Mouse (Mus musculus) B cell, adult (primary cell): Measurements from ENCODE around the gene Tac1. TPM values are rescaled to one million over a fixed set of nuclear protein-coding genes. Genes with fewer than 3 reads are reported as not detected.

Experiments used
- total RNA-seq: library from RNA; stranded (reverse); gene quantifications from 4 replicates; pipeline ENCODE4 v1.2.4, GENCODE M21; 2023; ENCODE audit not compliant: inconsistent age

Gene Tac1
- total RNA-seq: not detected in 4 replicates

GRCm38 (mm10) chr6:7554829-7555391 lies at the start of gene Tac1:
Gene Tac1 (plus strand): TSS chr6:7554879.

Other genes starting within 250 kb of the Tac1 start
- 4.4 to 6.5 TPM (median 5.7 TPM) in 4 replicates for gene Asns, start 138.4 kb downstream of the Tac1 start, total RNA-seq